Mouse (Mus musculus) embryonic fibroblast, embryonic 13.5 days (primary cell): ENCODE results near the gene Rbm26.

ENCODE experiments used
- CTCF ChIP-seq: IDR thresholded peaks from 2 replicates; pipeline ENCODE4 v1.5.1; 2011; ENCODE audit warnings: mild to moderate bottlenecking, control low read depth, low read length, moderate library complexity, borderline replicate concordance; ENCODE audit not compliant: insufficient read depth
- POLR2A ChIP-seq: IDR thresholded peaks from 2 replicates; pipeline ENCODE4 v1.6.1; 2011; ENCODE audit warnings: low read depth, mild to moderate bottlenecking, control low read depth, low read length, moderate library complexity

DNA sequence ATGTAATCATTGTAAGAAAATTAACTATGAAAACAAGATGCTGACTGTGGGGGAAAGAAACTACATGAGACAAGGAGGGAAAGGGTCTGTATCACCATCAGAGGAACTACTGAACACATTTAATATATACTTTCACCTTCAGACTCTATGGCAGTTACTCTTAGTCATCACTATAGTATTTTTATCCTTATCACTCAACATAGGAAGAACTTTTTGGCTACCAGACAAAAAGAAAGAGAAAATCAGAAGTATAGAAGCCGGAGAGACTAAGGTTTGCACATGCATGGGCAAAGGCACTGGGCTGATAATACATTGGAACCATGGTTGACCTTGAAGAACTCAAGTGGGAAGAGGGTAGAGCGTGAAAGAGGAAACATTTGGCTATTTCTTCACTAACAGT, 70.9 kb downstream of the Rbm26 start:
- TF ChIP-seq CTCF (no peak), POLR2A (no peak)
